Mouse (Mus musculus): ENCODE data around the gene Plppr2. TPM values are rescaled to one million over a fixed set of nuclear protein-coding genes. Genes with fewer than 3 reads are reported as not detected.

The Plppr2 gene
- polyA plus RNA-seq, 1 experiment, result 5.4 TPM

DNA sequence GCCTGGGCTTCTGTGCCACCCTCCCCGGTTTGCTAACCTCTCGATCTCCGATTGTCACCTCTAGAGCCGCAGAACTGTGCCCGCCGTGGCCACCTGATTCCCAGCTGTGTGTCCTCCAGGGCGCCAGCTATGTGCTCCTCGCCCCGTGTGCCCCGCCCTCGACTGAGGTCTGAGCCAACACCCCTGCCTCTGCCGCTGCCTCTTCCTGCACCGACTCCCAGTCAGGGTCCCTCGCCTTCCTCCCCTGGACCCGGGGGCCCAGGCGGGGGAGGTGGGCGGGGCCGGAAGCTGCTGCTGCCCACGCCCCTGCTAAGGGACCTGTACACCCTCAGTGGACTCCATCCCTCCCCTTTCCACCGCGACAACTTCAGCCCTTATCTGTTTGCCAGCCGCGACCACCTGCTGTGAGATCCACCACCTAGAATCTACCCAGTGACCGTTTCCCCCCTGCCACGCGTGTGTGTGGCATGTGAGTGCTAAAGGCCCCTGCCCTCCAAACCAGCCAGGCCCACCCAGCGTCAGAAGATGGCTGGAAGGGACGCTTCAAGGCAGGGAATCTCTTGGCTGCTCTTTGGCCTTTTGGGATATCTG lies 10.8 kb downstream of the Plppr2 start:
- H3K9ac ChIP-seq (ENCODE audit: low read depth, poor library complexity, severe bottlenecking), result peak overlapping the region; percentile 8; the same call in 1 of the 2 replicates
- TF ChIP-seq POLR2A (IDR thresholded peaks at IDR 0.05; ENCODE audit: insufficient read depth, low read length) (no peak), EP300 (IDR thresholded peaks at IDR 0.05; ENCODE audit: insufficient read depth, low read depth, low read length) (no peak), CTCF (IDR thresholded peaks at IDR 0.05; ENCODE audit: low read depth, low read length) (no peak)
- no peaks in the 10 kb centered on the region for H3K27me3 ChIP-seq (ENCODE audit: control insufficient read depth, insufficient read depth, low read length, poor library complexity, severe bottlenecking)
- H3K36me3 ChIP-seq (ENCODE audit: control insufficient read depth, insufficient read depth, low read length, poor library complexity, severe bottlenecking), result no peaks in the 10 kb centered on the region
- peaks cover 4% of the 10 kb centered on the region for H3K4me1 ChIP-seq (ENCODE audit: control insufficient read depth, insufficient read depth, low read length)
- no peaks in the 10 kb centered on the region for H3K9me3 ChIP-seq (replicated peaks; ENCODE audit: control insufficient read depth, insufficient read depth, low read length, poor library complexity, severe bottlenecking)
- peak overlapping the region; percentile 39 for H3K4me3 ChIP-seq (ENCODE audit: low read depth, low read length)
- no peak overlapping the region for H3K27ac ChIP-seq (ENCODE audit: insufficient read depth, low read length)

DNA sequence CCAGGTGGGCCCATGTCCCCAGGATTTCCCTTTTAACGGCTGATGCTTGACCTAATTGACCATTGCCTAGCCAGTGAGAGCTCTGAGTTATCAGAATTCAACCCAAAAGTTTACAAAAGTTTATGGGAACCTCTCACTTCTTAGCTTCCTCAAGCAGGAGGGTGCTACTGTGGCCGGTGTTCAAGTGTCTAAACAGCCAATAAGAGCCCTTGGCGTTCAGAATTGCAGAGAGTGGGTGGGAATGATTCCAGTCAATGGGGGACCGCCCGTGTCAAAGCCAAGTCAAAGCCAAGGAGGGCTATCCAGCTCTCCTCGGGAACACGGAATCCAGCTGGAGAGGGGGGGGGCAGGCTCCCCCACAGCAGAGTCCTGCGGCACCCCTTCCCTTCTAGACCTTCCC lies 11.3 kb downstream of the Plppr2 start:
- no peaks in the 10 kb centered on the region for H3K27me3 ChIP-seq (ENCODE audit: control insufficient read depth, insufficient read depth, low read length, poor library complexity, severe bottlenecking)
- no peaks in the 10 kb centered on the region for H3K9me3 ChIP-seq (replicated peaks; ENCODE audit: control insufficient read depth, insufficient read depth, low read length, poor library complexity, severe bottlenecking)
- H3K9ac ChIP-seq (ENCODE audit: low read depth, poor library complexity, severe bottlenecking), result no peak overlapping the region
- no peak overlapping the region for H3K4me3 ChIP-seq (ENCODE audit: low read depth, low read length)
- no peak overlapping the region for H3K27ac ChIP-seq (ENCODE audit: insufficient read depth, low read length)
- no peaks in the 10 kb centered on the region for H3K36me3 ChIP-seq (ENCODE audit: control insufficient read depth, insufficient read depth, low read length, poor library complexity, severe bottlenecking)
- peaks cover 4% of the 10 kb centered on the region for H3K4me1 ChIP-seq (ENCODE audit: control insufficient read depth, insufficient read depth, low read length)
- TF ChIP-seq EP300 (IDR thresholded peaks at IDR 0.05; ENCODE audit: insufficient read depth, low read depth, low read length) (no peak), POLR2A (IDR thresholded peaks at IDR 0.05; ENCODE audit: insufficient read depth, low read length) (no peak), CTCF (IDR thresholded peaks at IDR 0.05; ENCODE audit: low read depth, low read length) (no peak)

DNA sequence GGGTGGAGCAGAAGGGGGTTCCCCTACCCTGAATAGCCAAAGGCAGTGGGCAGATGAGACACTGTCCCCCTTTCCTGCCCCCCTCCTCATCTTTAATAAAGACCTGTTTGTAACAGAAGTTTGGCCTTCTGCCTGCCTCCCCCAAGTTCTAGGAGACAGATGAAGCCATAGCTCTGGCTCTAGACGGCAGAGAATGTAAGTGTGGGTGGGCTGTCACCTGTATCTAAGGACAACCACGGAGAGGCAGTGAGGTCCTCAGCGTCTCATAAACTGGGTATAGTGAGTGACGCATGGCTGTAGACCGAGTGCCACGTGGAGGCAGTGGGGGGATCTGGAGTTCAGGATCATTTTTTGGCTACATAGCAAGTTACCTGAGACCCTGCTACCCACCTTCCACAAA lies 12.0 kb downstream of the Plppr2 start:
- no peaks in the 10 kb centered on the region for H3K27me3 ChIP-seq (ENCODE audit: control insufficient read depth, insufficient read depth, low read length, poor library complexity, severe bottlenecking)
- H3K9ac ChIP-seq (ENCODE audit: low read depth, poor library complexity, severe bottlenecking), result no peak overlapping the region
- no peak for TF ChIP-seq CTCF (IDR thresholded peaks at IDR 0.05; ENCODE audit: low read depth, low read length)
- TF ChIP-seq POLR2A (IDR thresholded peaks at IDR 0.05; ENCODE audit: insufficient read depth, low read length), result no peak
- TF ChIP-seq EP300 (IDR thresholded peaks at IDR 0.05; ENCODE audit: insufficient read depth, low read depth, low read length), result no peak
- H3K36me3 ChIP-seq (ENCODE audit: control insufficient read depth, insufficient read depth, low read length, poor library complexity, severe bottlenecking), result no peaks in the 10 kb centered on the region
- H3K4me1 ChIP-seq (ENCODE audit: control insufficient read depth, insufficient read depth, low read length), result peaks cover 2% of the 10 kb centered on the region
- no peak overlapping the region for H3K27ac ChIP-seq (ENCODE audit: insufficient read depth, low read length)
- H3K9me3 ChIP-seq (replicated peaks; ENCODE audit: control insufficient read depth, insufficient read depth, low read length, poor library complexity, severe bottlenecking), result no peaks in the 10 kb centered on the region
- H3K4me3 ChIP-seq (ENCODE audit: low read depth, low read length), result no peak overlapping the region

DNA sequence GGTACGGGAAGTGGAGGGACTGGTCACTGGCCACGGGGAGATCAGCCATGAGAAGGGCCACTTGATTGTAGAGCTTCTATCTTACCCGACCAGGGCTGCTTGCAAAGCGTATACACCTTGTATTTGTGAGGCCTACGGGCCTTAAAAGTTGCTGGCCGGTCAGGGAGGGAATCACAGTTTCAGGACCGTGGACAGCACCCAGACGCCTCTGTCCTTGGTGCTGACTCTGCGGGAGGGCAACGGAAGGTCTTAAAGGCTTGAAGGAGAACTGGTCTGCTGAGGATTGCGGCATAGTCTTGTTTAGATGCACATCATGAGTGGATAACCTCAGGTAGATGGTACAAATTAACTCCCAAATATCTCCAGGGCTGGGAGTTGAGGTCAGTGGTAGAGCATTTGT lies 13.5 kb downstream of the Plppr2 start:
- Histone ChIP-seq H3K27me3 (ENCODE audit: control insufficient read depth, insufficient read depth, low read length, poor library complexity, severe bottlenecking) (no peaks in the 10 kb centered on the region), H3K36me3 (ENCODE audit: control insufficient read depth, insufficient read depth, low read length, poor library complexity, severe bottlenecking) (no peaks in the 10 kb centered on the region), H3K27ac (ENCODE audit: insufficient read depth, low read length) (no peak overlapping the region), H3K9me3 (replicated peaks; ENCODE audit: control insufficient read depth, insufficient read depth, low read length, poor library complexity, severe bottlenecking) (no peaks in the 10 kb centered on the region), H3K4me1 (ENCODE audit: control insufficient read depth, insufficient read depth, low read length) (peaks cover 2% of the 10 kb centered on the region), H3K9ac (ENCODE audit: low read depth, poor library complexity, severe bottlenecking) (no peak overlapping the region), H3K4me3 (ENCODE audit: low read depth, low read length) (no peak overlapping the region)
- TF ChIP-seq POLR2A (IDR thresholded peaks at IDR 0.05; ENCODE audit: insufficient read depth, low read length), result no peak
- TF ChIP-seq EP300 (IDR thresholded peaks at IDR 0.05; ENCODE audit: insufficient read depth, low read depth, low read length), result peak; percentile 77; the same call in 1 of the 2 replicates
- peak; percentile 42 for TF ChIP-seq CTCF (IDR thresholded peaks at IDR 0.05; ENCODE audit: low read depth, low read length)

DNA sequence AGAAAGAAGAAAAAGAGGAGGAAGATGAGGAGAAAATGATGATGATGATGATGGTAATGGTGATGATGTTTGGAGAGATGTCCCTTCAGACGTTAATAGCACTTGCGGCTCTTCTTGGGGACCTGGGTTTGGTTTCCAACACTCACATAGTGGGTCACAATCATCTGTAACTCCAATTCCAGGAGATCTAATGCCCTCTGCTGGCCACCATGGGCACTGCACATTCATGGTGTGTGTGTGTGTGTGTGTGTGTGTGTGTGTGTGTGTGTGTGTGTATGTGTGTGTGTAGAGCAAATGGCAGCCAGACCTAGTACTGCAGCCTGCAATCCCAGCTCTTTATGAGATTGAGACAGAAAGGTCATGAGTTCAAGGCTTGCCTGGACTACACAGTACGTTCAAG lies 15.1 kb downstream of the Plppr2 start:
- no peak overlapping the region for H3K27ac ChIP-seq (ENCODE audit: insufficient read depth, low read length)
- H3K27me3 ChIP-seq (ENCODE audit: control insufficient read depth, insufficient read depth, low read length, poor library complexity, severe bottlenecking), result no peaks in the 10 kb centered on the region
- peaks cover 2% of the 10 kb centered on the region for H3K4me1 ChIP-seq (ENCODE audit: control insufficient read depth, insufficient read depth, low read length)
- no peak overlapping the region for H3K4me3 ChIP-seq (ENCODE audit: low read depth, low read length)
- H3K9ac ChIP-seq (ENCODE audit: low read depth, poor library complexity, severe bottlenecking), result no peak overlapping the region
- no peaks in the 10 kb centered on the region for H3K9me3 ChIP-seq (replicated peaks; ENCODE audit: control insufficient read depth, insufficient read depth, low read length, poor library complexity, severe bottlenecking)
- TF ChIP-seq CTCF (IDR thresholded peaks at IDR 0.05; ENCODE audit: low read depth, low read length) (peak; percentile 66), EP300 (IDR thresholded peaks at IDR 0.05; ENCODE audit: insufficient read depth, low read depth, low read length) (no peak)
- no peaks in the 10 kb centered on the region for H3K36me3 ChIP-seq (ENCODE audit: control insufficient read depth, insufficient read depth, low read length, poor library complexity, severe bottlenecking)

DNA sequence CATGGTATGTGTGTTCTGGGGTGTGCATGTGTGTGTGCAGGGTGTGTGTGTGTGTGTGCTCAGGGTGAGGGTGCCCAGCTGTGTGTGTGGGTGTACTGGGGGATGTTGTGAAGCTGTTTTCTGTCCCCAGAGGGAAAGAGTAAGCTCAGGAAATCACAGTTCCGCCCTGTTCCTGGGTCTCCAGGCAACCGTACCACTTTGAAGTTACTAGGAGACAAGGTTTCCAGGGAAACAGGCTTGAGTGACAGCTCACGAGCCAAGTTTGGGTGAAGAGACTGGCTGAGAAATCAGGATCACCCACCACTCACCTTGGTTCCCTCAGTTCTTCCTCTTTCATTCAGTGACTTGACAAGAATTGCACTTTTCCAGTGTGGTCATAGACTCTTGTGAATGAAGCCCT lies 16.8 kb downstream of the Plppr2 start:
- Histone ChIP-seq H3K9ac (ENCODE audit: low read depth, poor library complexity, severe bottlenecking) (no peak overlapping the region), H3K4me3 (ENCODE audit: low read depth, low read length) (no peak overlapping the region), H3K4me1 (ENCODE audit: control insufficient read depth, insufficient read depth, low read length) (no peaks in the 10 kb centered on the region), H3K36me3 (ENCODE audit: control insufficient read depth, insufficient read depth, low read length, poor library complexity, severe bottlenecking) (no peaks in the 10 kb centered on the region), H3K27me3 (ENCODE audit: control insufficient read depth, insufficient read depth, low read length, poor library complexity, severe bottlenecking) (no peaks in the 10 kb centered on the region), H3K9me3 (replicated peaks; ENCODE audit: control insufficient read depth, insufficient read depth, low read length, poor library complexity, severe bottlenecking) (no peaks in the 10 kb centered on the region), H3K27ac (ENCODE audit: insufficient read depth, low read length) (no peak overlapping the region)
- TF ChIP-seq CTCF (IDR thresholded peaks at IDR 0.05; ENCODE audit: low read depth, low read length), result no peak
- no peak for TF ChIP-seq POLR2A (IDR thresholded peaks at IDR 0.05; ENCODE audit: insufficient read depth, low read length)

All from ES-Bruce4 (cell line).